Mouse (Mus musculus): ENCODE measurements around the gene Cdh3.

DNA sequence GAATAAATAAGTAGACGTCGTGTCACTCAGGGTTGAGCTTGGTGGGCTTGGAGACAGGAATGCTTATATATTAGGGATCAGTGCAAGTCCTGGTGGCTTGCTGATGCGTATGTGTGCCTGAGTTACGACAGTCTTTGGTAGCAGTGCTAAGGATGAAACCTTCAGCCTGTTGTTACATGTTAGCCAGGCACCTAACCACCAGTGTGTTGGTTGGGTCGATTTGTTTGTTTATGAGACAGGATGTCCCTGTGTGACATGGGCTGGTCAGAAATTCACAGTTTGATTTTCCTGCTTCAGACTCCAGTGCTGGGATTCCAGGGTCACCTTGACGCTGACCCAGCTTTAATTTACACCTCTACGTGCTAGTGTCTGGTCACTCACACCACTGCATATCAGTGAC is 95.0 kb downstream of the Cdh3 start:
- TF ChIP-seq CTCF (IDR thresholded peaks at IDR 0.05; ENCODE audit: control insufficient read depth, insufficient read depth, insufficient replicate concordance, low read depth, low read length): no peak
- TF ChIP-seq POLR2A (IDR thresholded peaks at IDR 0.05; ENCODE audit: control insufficient read depth, low read depth, low read length): no peak
